Mouse (Mus musculus) granulocyte monocyte progenitor cell, adult 5-6 weeks (primary cell): ENCODE measurements around the gene Lrp2bp. TPM values are rescaled to one million over a fixed set of nuclear protein-coding genes. Genes with fewer than 3 reads are reported as not detected.

Experiments
- ATAC-seq: replicated peaks from 2 replicates; pipeline ENCODE4 v1.8.0; 2016; ENCODE audit warnings: mild to moderate bottlenecking, moderate TSS enrichment, inconsistent platforms; ENCODE audit not compliant: poor library complexity, severe bottlenecking
- total RNA-seq, 2 experiments: library from RNA; stranded (forward) in 1 of 2; stranded (reverse) in 1 of 2; fragments of 200-712, 200-1000 nt in 1 of 2; fragments of >200 nt in 1 of 2; fragmentation: Nextera tagmentation in 1 of 2; gene quantifications; 2 replicates each; pipeline ENCODE4 v1.2.3; 2014 to 2017

Gene Lrp2bp
- total RNA-seq, 2 experiments from 2014 or later: not detected

DNA sequence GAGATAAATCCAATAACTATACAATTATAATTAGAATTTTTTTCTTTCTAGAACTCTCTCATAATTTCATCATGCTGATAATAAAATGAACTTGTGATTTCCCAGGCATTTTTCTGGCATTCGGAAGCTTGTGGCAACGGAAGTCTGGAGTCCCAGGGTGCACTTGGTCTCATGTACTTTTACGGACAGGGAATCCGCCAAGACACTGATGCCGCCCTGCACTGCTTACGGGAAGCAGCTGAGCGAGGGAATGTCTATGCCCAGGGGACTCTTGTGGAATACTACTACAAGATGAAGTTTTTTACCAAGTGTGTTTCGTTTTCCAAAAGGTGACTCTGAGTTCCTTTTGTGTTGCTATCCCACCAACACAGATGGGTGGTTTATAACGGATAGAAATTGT lies 23.7 kb downstream of the Lrp2bp start:
- no peak for ATAC-seq

DNA sequence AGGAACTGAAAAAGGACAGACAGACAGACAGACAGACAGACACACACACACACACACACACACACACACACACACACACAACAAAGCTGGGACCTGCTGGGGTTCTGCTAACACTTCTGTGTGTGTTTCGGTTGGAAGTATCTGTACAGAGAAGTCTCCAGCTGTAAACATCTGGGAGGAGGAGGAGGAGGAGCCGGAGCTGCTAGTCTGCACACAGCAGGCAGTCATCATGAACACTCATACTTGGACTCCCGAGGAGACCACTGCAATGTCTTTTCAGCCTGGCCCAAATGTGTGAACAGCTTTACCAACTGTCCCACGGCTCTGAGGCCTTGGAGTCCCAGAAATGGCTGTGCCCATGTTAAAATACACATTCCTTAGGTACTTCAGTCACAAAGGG lies 25.3 kb downstream of the Lrp2bp start:
- ATAC-seq: no peak

DNA sequence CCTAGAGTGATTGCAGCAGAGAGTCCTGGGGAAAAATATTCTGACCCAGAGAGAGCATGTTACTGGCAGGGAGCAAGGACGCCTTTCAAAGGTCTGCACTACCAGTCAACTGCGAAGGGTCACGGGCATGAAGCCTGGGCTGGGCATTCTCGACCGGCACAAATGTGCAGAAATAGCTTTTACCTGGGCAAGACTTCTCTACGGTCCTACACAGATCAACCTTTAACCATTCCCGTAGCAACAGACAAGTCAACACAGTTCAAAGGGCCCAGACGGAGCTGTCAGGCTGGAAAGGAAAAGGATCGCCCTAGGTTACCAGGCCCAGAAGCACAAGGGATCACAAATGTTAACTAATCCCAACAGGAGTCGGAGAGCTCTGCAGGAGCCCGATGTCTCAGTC lies 37.1 kb downstream of the Lrp2bp start:
- ATAC-seq: no peak

DNA sequence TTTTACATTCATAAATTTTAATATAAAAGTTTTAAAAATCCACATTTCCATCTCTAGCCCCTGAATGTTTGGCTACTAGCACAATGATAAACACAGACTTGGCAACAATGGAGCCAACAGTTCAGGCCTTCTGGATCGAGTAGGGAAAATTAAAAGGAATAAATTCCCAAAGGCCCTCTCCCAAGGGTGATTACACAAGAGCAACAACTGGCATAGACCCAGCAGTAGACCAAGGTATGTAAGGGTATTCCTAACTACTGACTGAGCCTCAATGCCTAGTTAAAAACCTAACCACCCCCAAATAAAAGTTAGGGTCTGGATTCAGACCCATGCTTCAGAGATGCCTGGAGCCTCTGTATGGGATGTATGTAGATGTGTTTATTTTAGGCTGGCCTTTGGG lies 40.6 kb downstream of the Lrp2bp start:
- no peak for ATAC-seq

DNA sequence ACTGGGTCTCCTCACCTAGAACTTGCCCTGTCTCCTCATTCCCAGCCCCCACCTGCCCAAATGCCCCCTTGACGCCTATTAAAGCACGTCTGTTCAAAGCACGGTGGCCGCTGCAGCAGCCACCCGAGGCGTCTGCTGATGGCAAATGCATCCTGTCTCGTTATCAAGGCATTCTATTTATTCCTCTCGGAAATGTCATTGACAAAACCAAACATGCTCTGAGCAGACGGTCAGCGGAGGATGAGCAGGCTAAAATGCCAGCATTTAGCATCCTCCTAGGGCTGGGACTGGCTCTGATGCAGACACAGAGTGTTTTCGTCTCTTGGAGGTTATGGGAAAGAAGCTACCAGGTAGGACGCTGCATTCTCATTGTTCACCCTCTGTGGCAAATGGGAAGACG lies 41.2 kb downstream of the Lrp2bp start:
- ATAC-seq: no peak

DNA sequence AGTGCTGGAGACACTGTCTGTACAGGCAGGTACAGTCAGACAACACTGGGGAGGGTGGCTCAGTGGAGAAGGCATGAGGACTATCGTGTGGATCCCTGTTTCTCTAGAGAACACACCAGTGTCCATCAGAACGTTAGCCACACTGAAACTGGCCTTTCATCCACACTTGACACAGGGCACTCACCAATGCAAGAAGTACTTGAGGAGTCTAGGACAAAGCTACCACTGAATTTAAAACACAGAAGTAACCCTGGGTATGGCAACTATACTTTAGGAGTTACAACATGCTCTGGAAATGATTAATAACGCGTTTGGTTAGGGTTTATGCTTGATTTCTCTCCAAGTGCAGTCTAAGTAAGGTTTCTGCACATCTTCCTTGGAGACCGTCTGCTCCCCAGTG lies 73.7 kb downstream of the Lrp2bp start:
- no peak for ATAC-seq

DNA sequence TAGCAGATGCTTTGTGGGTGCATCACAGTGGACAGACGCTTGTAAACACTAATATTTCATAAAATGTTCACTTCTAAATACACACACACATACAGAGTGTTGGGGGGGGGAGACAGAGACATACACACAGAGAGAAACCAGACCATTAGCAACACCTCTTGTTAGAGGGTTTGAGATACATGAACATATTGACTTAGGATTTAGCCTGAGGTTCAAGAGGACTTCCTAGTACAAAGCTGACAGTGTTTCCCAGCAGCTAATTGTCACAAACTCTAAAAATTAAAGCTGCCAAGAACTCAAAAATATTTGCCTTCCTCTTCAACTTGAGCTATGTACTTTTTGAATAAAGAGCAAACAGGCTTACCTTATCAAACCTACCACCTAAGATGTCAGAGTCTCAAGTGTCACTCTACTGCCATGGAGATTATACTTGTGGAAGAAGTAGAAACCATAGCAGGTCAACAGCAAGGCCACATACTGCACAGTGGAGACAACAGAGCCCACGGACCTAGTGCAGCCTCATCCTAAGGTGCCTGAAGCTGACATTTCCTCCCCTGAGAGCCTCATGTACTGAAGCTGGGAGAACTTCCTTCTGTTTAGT lies 74.5 kb downstream of the Lrp2bp start:
- ATAC-seq: no peak

DNA sequence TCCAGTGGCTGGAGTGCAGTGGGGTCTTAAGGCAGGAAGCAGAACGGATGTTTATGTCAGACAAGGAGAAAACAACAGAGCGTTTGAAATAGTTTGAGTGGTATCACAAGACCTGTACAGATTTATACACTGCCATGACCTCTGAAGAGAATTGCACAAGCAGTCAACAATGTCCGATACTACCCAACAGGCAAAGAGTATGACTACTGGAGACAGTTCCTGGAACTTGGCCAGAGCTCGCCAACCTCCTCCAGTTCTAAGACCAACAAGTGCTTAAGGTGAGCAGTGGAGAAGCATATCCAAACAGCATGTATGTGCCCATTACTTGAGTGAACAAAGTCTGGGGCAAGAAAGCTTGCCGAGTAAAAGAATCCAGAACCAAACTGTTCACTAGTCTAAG lies 76.1 kb downstream of the Lrp2bp start:
- ATAC-seq: no peak

DNA sequence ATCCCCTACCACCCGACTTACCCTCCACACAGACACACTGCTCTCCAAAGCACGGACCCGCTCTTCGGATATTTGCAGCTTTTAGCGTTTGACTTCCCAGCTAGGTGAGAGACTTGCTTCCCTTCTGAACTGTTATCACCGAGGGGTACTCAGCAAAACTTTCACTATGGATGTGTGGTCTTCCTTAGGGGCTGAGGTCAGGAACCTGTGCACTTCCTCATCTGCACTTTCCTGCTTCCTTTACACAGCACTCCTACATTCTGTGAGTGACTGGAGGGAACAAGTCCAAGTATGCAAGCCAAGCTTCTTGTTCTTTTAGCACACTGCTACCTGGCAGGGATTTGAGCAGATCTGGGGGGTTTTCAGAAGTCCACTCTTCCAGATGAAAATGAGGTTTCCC lies 79.8 kb downstream of the Lrp2bp start:
- peak; percentile 40; the same call in 1 of the 2 replicates for ATAC-seq

Other genes with a start within 250 kb of the Lrp2bp start
- gene Pdlim3, start 113.8 kb upstream of the Lrp2bp start, total RNA-seq (2014; fragmentation: Nextera tagmentation): not detected in 2 replicates
- not detected in 2 replicates for gene Pdlim3, start 113.8 kb upstream of the Lrp2bp start, total RNA-seq (2017)
- not detected in 2 replicates for gene Ccdc110, start 64.7 kb upstream of the Lrp2bp start, total RNA-seq (2014; fragmentation: Nextera tagmentation)
- not detected in 2 replicates for gene Ccdc110, start 64.7 kb upstream of the Lrp2bp start, total RNA-seq (2017)
- 2.9 TPM in 1 of 2 replicates, not detected in the other for gene 1700029J07Rik, start 24.1 kb upstream of the Lrp2bp start, total RNA-seq (2014; fragmentation: Nextera tagmentation)
- gene 1700029J07Rik, start 24.1 kb upstream of the Lrp2bp start, total RNA-seq (2017): 0.41 and 0.86 TPM in 2 replicates
- 69.1 and 91.9 TPM in 2 replicates for gene Ufsp2, start 23.8 kb upstream of the Lrp2bp start, total RNA-seq (2014; fragmentation: Nextera tagmentation)
- 155 and 222 TPM in 2 replicates for gene Ufsp2, start 23.8 kb upstream of the Lrp2bp start, total RNA-seq (2017)
- not detected in 2 replicates for gene Ankrd37, start 6.4 kb downstream of the Lrp2bp start, total RNA-seq (2014; fragmentation: Nextera tagmentation)
- not detected in 2 replicates for gene Ankrd37, start 6.4 kb downstream of the Lrp2bp start, total RNA-seq (2017)
- gene Cfap97, start 152.5 kb downstream of the Lrp2bp start, total RNA-seq (2014; fragmentation: Nextera tagmentation): 22.7 and 29.9 TPM in 2 replicates
- gene Cfap97, start 152.5 kb downstream of the Lrp2bp start, total RNA-seq (2017): 24.9 and 29.0 TPM in 2 replicates
- 6.6 and 18.2 TPM in 2 replicates for gene Snx25, start 152.9 kb downstream of the Lrp2bp start, total RNA-seq (2014; fragmentation: Nextera tagmentation)
- 12.0 and 14.0 TPM in 2 replicates for gene Snx25, start 152.9 kb downstream of the Lrp2bp start, total RNA-seq (2017)
- 71.7 and 105 TPM in 2 replicates for gene Slc25a4, start 212.0 kb downstream of the Lrp2bp start, total RNA-seq (2014; fragmentation: Nextera tagmentation)
- gene Slc25a4, start 212.0 kb downstream of the Lrp2bp start, total RNA-seq (2017): 169 and 178 TPM in 2 replicates